Mouse (Mus musculus): ENCODE measurements around the gene Dhh.
"Not testable (repeated sequence)": the region's sequence is repeated elsewhere in the genome, so short reads cannot be mapped to it uniquely, and the experiment has no call there.

The Dhh gene

GRCm38 (mm10) chr15:98897928-98898800, at the start of gene Dhh:
TSS of gene Dhh (minus strand) at chr15:98898540.
- no peak for DNase-seq

- DNase-seq = no peak
Observed at GRCm38 (mm10) chr15:98947884-98948283, 49.5 kb upstream of the Dhh start.

GRCm38 (mm10) chr15:98943133-98943532, 44.8 kb upstream of the Dhh start:
- no peak for DNase-seq

GRCm38 (mm10) chr15:98942081-98942480, 43.7 kb upstream of the Dhh start:
- no peak for DNase-seq

- DNase-seq = no peak
Observed at GRCm38 (mm10) chr15:98941539-98941938, 43.2 kb upstream of the Dhh start.

GRCm38 (mm10) chr15:98940816-98941215, 42.5 kb upstream of the Dhh start:
- DNase-seq = no peak

GRCm38 (mm10) chr15:98934217-98934839, 36.0 kb upstream of the Dhh start, which contains the start of gene Tuba1b:
TSS of gene Tuba1b (minus strand) at chr15:98934565.
- DNase-seq = peak; percentile 89

GRCm38 (mm10) chr15:98933833-98934216, 35.5 kb upstream of the Dhh start:
- DNase-seq = peak; percentile 88 to 91

- DNase-seq = not testable (repeated sequence)
Observed at GRCm38 (mm10) chr15:98933004-98933671, 34.8 kb upstream of the Dhh start.

GRCm38 (mm10) chr15:98930998-98931397, 32.7 kb upstream of the Dhh start:
- DNase-seq = no peak

- DNase-seq = no peak
Observed at GRCm38 (mm10) chr15:98930017-98930734, 31.8 kb upstream of the Dhh start.

GRCm38 (mm10) chr15:98928598-98929240, 30.4 kb upstream of the Dhh start:
- DNase-seq = peak in 1 of 2 experiments; percentile 33

- no peak for DNase-seq
Observed at GRCm38 (mm10) chr15:98927566-98927965, 29.2 kb upstream of the Dhh start.

- DNase-seq = no peak
Observed at GRCm38 (mm10) chr15:98924682-98925081, 26.3 kb upstream of the Dhh start.

GRCm38 (mm10) chr15:98923031-98923537, 24.7 kb upstream of the Dhh start:
- no peak for DNase-seq

GRCm38 (mm10) chr15:98922581-98922980, 24.2 kb upstream of the Dhh start:
- DNase-seq = no peak

- no peak for DNase-seq
Observed at GRCm38 (mm10) chr15:98921510-98921909, 23.2 kb upstream of the Dhh start.

- DNase-seq = not testable (repeated sequence)
Observed at GRCm38 (mm10) chr15:98918499-98918895, 20.2 kb upstream of the Dhh start.

GRCm38 (mm10) chr15:98917538-98918498, 19.5 kb upstream of the Dhh start, which contains the start of gene Lmbr1l:
TSS of gene Lmbr1l (minus strand) at chr15:98918231.
- peak; percentile 95 to 99 for DNase-seq

- no peak for DNase-seq
Observed at GRCm38 (mm10) chr15:98917091-98917490, 18.8 kb upstream of the Dhh start.

- no peak for DNase-seq
Observed at GRCm38 (mm10) chr15:98916016-98916415, 17.7 kb upstream of the Dhh start.
